Mouse (Mus musculus) G1E-ER4 (cell line): ENCODE results near the gene Dlg2. TPM values are rescaled to one million over a fixed set of nuclear protein-coding genes. Genes with fewer than 3 reads are reported as not detected.

ENCODE experiments used
- GATA1 ChIP-seq: IDR thresholded peaks from one replicate; pipeline ENCODE4 v1.8.0; 2012; ENCODE audit warnings: low read length, inconsistent platforms
- polyA plus RNA-seq: library from polyadenylated mRNA; stranded (reverse); fragments of >175 nt; gene quantifications from 2 replicates; pipeline ENCODE4 v1.2.3, GENCODE M21; 2012

The Dlg2 gene
- polyA plus RNA-seq, 1 experiment: not detected

DNA sequence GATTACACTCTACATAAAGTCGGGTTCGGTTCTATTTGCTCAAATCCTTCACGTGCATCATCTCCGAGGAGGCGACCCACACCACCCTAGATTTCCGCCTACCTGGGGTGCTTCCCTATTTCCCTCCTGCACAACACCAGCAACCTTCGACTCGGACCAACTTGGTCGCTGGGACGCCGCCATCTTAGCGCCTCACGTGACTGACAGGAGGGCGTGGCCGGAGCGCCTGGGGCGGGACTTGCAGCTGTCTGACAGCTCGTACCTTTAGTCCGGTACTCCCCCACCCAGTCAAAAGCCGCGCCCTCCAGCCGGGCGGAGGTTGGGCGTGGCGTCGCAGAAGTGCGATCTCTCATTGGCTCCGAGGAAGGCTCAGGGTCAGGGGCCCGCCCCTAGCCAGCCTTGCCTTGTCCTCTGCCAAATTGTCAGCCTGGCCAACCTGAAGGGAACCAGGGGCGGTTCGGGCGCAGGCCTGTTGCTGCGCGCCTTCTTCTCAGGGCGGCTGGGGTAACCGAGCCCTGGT lies 619 bp upstream of the Dlg2 start, which contains the start of gene Tmem126b:
Gene Tmem126b (minus strand): TSS at position 209 of the 520 bp plus-strand sequence.
- TF ChIP-seq GATA1: no peak

GRCm38 (mm10) chr7:90482607-90483006 lies 6.1 kb downstream of the Dlg2 start:
- no peak for TF ChIP-seq GATA1

- TF ChIP-seq GATA1: no peak
Measured at GRCm38 (mm10) chr7:90508124-90508523, 31.7 kb downstream of the Dlg2 start.

DNA sequence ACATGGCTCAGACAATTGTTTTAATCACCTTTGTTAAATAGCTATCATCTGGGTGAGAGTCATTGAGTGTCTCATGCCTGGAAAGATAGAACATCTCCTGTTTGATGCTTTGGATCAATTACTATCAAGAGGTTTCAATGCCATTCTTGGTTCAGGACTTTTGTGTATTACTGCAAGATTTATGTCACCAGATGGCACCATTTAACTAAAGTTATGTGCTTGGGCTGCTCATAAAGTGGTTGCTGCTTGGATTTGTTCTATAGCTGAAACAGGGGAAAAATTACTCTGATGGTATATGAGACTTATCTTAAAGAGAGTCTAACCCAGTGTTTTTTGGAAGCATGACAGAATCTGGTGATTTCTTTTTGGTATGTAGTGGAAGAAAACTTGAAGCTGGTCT lies 35.8 kb downstream of the Dlg2 start:
- no peak for TF ChIP-seq GATA1

- TF ChIP-seq GATA1: no peak
Measured at GRCm38 (mm10) chr7:90539481-90540402, 63.3 kb downstream of the Dlg2 start.

- no peak for TF ChIP-seq GATA1
Measured at GRCm38 (mm10) chr7:90540811-90541323, 64.4 kb downstream of the Dlg2 start.

DNA sequence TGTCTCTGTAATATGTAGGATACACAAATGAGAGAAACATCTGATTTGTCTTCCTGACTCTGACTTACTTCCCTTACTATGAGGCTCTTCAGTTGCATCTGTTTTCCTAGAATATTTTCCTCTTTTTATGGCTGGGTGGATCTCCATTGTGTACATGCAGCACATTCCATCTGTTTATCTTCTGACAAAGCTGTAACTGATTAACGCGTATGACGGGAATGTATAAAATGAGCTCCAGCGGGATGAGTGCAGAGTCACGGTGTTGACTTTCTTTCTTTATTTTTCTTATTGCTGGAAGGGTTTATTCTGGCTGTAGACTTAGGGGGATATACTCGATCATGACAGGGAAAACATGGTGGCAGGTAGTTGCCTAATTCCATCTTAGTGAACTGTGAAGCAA lies 76.9 kb downstream of the Dlg2 start:
- no peak for TF ChIP-seq GATA1

DNA sequence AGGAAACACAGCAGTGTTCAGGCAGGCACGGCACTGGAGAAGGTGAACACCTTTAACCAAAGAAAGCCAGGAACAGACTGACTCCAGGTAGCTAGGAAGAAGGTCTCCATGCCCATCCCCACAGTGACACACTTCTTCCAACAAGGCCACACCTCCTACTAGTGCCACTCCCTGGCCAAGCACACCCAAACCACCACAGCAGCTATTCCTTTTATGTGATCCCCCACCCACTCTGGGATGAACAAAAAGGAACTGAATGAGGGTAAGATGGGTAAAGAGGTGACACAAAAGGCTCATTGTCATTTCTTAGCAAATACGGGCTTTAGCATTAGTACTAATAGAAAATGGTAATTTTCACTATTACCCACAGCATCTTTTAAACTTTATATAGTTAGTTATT lies 77.9 kb downstream of the Dlg2 start:
- no peak for TF ChIP-seq GATA1

DNA sequence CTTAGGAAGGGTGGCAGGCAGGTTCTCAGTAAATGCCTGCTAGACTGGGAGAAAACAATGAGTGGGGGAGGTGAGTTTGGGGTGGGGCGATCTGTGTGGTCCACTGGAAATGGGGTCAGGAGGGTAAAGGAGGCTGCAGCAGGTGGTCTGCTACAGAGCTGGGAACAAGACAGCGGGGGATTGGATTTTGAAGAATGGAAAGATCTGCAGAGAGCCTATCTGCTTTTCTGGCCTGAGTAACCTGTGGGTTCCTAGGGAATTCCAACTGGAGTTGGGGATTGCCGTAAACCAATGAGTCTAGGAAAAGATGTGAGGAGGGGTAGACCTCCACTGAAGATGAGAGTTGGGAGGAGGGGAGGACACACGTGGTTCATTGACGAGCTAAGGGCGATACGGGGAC lies 92.7 kb downstream of the Dlg2 start:
- TF ChIP-seq GATA1: no peak

DNA sequence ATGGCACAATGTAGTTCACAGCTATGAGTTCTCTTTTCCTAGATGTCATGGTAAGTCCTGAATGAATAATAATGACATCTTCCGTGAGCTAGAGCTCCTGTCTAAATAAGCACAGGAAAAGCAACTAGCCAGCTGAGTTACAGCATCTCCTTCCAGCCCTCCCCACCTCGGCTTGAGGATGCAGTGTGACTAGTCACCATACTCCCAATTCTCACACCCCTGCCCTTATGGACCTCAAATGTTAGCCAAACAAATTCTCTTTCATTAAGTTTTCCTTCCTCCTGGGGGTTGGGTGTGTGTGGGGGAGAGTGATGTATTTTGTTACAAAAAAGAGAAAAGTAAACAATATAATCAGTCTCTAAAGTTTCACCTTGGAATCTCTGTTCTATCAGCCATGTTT lies 111.3 kb downstream of the Dlg2 start:
- no peak for TF ChIP-seq GATA1

DNA sequence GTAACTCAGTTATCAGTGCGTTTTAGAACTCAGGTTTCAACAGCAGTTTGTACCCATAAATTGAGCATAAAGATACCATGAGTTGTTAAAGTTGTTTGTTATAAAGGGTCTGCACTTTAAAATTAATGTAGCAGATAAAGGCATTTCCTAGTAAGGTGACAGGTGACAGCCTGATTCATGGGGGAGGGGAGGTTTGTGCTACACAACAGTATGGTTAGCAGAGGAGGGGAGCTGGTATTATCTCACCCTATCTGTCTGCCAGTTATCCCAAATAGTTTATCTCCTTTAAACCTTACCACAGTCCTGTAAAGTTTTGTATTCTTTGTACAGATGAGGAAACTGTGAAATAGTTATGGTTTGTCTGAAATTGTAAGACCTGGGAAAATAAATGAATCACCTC lies 111.8 kb downstream of the Dlg2 start:
- TF ChIP-seq GATA1: no peak

DNA sequence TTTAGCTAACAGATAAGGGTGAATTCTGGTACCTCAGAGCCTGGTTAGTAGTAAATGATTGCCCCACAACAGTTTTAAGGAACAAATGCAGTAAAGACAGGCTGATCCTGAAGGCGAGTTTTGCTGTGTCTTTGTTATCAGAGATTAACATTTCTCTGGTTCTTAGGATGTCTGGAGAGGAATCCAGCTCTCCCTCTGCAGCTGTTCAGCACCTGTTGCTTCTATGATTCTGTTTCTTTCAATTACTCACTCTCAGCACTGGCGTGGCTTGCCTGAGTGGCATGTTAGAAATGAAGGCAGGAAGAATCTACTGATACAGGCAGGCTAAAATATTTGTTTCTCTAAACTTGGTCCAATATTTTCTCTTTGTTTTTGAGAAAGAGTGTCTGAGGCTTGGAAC lies 133.3 kb downstream of the Dlg2 start:
- no peak for TF ChIP-seq GATA1

DNA sequence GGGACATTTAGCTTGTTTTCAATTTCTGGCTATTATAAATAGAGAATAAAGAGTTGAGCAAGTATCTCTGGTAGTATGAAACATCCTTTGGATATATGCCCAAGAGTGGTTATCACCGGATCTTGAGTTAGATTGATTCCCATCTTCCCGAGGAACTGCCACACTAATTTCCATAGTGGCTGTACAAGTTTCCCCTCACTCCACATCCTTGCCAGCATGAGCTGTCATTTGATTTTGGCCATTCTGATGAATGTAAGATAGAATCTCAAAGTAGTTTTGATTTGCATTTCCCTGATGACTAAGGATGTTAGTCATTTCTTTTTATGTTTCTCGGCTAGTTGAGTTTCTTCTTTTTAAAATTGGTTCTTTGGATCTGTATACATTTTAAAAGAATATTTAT lies 154.1 kb downstream of the Dlg2 start:
- no peak for TF ChIP-seq GATA1

- no peak for TF ChIP-seq GATA1
Measured at GRCm38 (mm10) chr7:90649512-90649911, 173.0 kb downstream of the Dlg2 start.

DNA sequence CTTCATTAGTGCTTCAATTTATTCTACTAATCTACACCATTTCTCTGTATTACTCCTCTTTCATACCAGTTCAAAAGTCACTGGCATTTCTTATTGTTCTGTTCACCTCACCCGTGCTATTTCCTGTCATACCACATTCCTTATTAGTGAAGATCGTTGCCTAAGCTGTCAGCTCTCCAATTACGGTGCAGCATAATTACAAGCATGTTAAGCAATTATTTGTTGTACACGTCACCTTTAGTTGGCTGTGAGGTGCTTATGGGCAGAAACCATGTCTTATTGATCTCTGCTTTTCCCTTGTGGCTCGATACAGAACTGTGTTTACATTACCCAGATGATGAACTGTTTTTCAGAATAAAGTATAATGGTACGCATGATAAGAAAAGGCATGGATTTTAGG lies 174.7 kb downstream of the Dlg2 start:
- TF ChIP-seq GATA1: no peak

GRCm38 (mm10) chr7:90651611-90652010 lies 175.1 kb downstream of the Dlg2 start:
- no peak for TF ChIP-seq GATA1

DNA sequence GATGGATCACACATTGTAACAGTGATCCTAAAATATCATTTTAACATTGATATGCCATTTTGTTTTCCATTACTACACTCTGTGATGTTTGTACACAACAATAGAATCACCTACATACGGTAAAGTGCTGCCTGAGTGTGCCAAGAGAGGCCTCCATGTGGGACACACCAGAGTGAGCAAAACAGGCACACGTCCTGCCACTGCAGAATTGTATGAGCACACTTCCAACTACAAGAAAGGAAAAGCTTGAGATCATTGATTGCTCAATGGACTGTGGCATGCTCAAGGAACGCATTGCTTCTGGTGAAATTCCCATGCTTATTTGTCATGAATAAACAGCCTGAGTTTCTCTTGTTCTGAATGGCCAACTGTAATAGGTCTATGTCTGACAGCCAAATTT lies 182.1 kb downstream of the Dlg2 start:
- no peak for TF ChIP-seq GATA1
